Mouse (Mus musculus) cerebellum, adult (tissue): ENCODE results near the gene Chid1.
"Not testable (repeated sequence)": the region's sequence is repeated elsewhere in the genome, so short reads cannot be mapped to it uniquely, and the experiment has no call there.

Experiments used
- ATAC-seq: cut with Nextera tagmentation; 2 replicates; pipeline ENCODE4 v1.9.2; 2017; ENCODE audit warnings: mild to moderate bottlenecking, moderate library complexity, mixed read lengths; ENCODE audit not compliant: insufficient number of reproducible peaks, low FRiP score, low TSS enrichment

Chid1 gene

GRCm38 (mm10) chr7:141447110-141447991, 92.3 kb downstream of the Chid1 start, which contains the start of gene Rplp2:
Rplp2 (plus strand) TSS chr7:141447370.
- ATAC-seq, result peak; percentile 88

DNA sequence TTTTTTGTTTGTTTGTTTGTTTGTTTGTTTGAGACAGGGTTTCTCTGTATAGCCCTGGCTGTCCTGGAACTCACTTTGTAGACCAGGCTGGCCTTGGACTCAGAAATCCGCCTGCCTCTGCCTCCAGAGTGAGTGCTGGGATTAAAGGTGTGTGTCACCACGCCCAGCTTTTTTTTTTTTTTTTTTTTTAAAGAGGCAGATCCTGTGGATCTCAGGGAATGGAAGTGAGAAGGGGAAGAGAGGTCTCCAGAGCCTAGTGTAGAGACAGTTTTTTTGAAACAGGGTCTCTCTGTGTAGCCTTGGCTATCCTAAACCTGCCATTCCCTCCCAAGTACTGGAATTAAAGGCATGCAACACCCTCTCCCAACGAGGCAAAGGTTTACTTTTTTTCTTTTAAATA, 93.3 kb downstream of the Chid1 start:
- not testable (repeated sequence) for ATAC-seq

DNA sequence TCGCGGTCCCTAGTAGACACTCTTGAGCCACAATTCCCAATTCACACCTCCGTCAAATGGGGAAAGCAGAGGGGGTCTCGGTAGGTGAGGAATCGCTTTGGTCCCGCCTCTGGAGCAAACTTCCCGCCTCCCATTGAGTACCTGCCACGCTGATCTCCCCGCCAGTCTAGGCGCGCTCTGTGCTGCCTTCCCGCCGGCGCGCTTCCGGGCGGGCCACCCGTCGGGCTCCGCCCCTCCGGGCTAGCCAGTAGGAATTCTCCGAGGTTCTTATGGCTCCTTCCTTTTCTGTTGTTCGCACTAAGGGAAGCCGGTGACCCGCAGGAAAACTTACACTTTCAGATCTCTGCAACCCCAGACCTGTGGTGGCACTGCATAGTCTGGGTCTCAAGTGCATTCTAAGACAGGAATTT, 95.8 kb downstream of the Chid1 start, which contains the start of gene Pidd1:
Gene Pidd1, minus strand, starts transcription at position 198 of the 410 bp plus-strand sequence.
- no peak for ATAC-seq
